Mouse (Mus musculus) lung, adult 2 months (tissue): Measurements from ENCODE around the gene Tubgcp5.

Experiments
- CTCF ChIP-seq: fragments of 200-500 bp; IDR thresholded peaks from 2 replicates; pipeline ENCODE4 v1.5.1; 2011; ENCODE audit warnings: mild to moderate bottlenecking, low read length, control low read depth; ENCODE audit not compliant: insufficient read depth
- POLR2A ChIP-seq: fragments of 200-500 bp; IDR thresholded peaks from 2 replicates; pipeline ENCODE4 v1.6.1; 2011; ENCODE audit warnings: low read depth, mild to moderate bottlenecking, control low read depth, low read length, borderline replicate concordance; ENCODE audit errors: extremely low read depth

DNA sequence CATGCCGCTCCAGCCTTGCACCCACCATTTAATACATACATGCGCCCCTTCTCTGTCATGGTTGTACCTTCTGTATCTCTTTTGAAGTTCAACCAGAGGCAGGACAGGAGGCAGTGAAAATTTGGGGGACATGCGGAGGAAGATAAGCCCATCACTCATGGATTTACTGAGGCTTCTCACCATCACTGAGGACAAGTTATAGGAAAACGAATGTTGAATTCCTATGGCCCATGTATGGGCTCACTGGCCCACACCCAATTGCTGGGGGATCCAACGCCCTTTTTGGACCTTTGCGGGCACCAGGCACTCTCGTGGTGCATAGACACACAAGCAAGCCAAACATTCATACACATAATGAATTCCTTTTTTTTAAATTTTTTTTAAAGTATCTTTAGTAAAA lies 47.5 kb downstream of the Tubgcp5 start, which contains the start of gene Cyfip1:
- TF ChIP-seq CTCF (no peak), POLR2A (no peak)
